Mouse (Mus musculus) hindbrain, postnatal 0 days (tissue): Measurements from ENCODE around the gene Slc9a2. TPM values are rescaled to one million over a fixed set of nuclear protein-coding genes. Genes with fewer than 3 reads are reported as not detected.

Experiments
- ATAC-seq: fragments of 200-750 bp; cut with Nextera tagmentation; 2 replicates; pipeline ENCODE4 v1.8.0; 2017; ENCODE audit warnings: mild to moderate bottlenecking, moderate TSS enrichment, moderate library complexity
- DNase-seq: peaks from one replicate; pipeline ENCODE4 v3.0.0-alpha.2; 2015; ENCODE audit warnings: low spot score
- H3K27ac ChIP-seq: fragments of 300-500 bp; sonication (generic); 2 replicates; pipeline ENCODE4 v1.5.1; 2014; ENCODE audit warnings: mild to moderate bottlenecking
- H3K27me3 ChIP-seq: fragments of 300-500 bp; sonication (generic); 2 replicates; pipeline ENCODE4 v1.6.1; 2014; ENCODE audit warnings: low read length, mixed read lengths; ENCODE audit not compliant: insufficient read depth
- H3K36me3 ChIP-seq: fragments of 300-500 bp; sonication (generic); 2 replicates; pipeline ENCODE4 v1.6.1; 2014; ENCODE audit warnings: low read length, mixed read lengths; ENCODE audit not compliant: insufficient read depth
- H3K4me1 ChIP-seq: fragments of 300-500 bp; sonication (generic); 2 replicates; pipeline ENCODE4 v1.6.1; 2014; ENCODE audit warnings: antibody characterized with exemption, low read length, mixed read lengths; ENCODE audit not compliant: insufficient read depth
- H3K4me2 ChIP-seq: fragments of 300-500 bp; sonication (generic); 2 replicates; pipeline ENCODE4 v1.6.1; 2014; ENCODE audit warnings: low read depth, mild to moderate bottlenecking, low read length, moderate library complexity, mixed read lengths
- H3K4me3 ChIP-seq: fragments of 300-500 bp; sonication (generic); 2 replicates; pipeline ENCODE4 v1.5.1; 2014; ENCODE audit warnings: low read length
- H3K9ac ChIP-seq: fragments of 300-500 bp; sonication (generic); replicated peaks from 2 replicates; pipeline ENCODE4 v1.6.1; 2014; ENCODE audit warnings: mild to moderate bottlenecking, low read length, moderate library complexity, mixed read lengths
- H3K9me3 ChIP-seq: fragments of 300-500 bp; sonication (generic); 2 replicates; pipeline ENCODE4 v1.6.1; 2016; ENCODE audit warnings: low read length, mixed read lengths
- CTCF ChIP-seq: IDR thresholded peaks from 2 replicates; pipeline ENCODE4 v1.5.1; 2016; ENCODE audit warnings: antibody characterized with exemption, control low read depth, low read depth
- WGBS: fragments of 180-500 bp; shearing (Covaris S2); extraction: QIAGEN DNeasy Blood & Tissue Kit; methylation state at CpG from one replicate; pipeline ENCODE4 v1.1.7; 2014; 5-methylcytosine and 5-hydroxymethylcytosine counted together
- polyA plus RNA-seq: library from polyadenylated mRNA; unstranded; fragments of >200 nt; fragmentation: Nextera tagmentation; extraction: Ambion mirVana; gene quantifications from 2 replicates; pipeline ENCODE4 v1.2.1, GENCODE M21; 2015
- total RNA-seq: library from RNA; depleted of rRNA; stranded (reverse); fragments of >200 nt; gene quantifications from 2 replicates; pipeline ENCODE4 v1.2.3, GENCODE M21; 2014; rRNA removed

The Slc9a2 gene
- total and polyA plus RNA-seq, 2 experiments from 2014 or later: 0.78 to 3.5 TPM

GRCm38 (mm10) chr1:40805891-40806290 lies 125.5 kb downstream of the Slc9a2 start:
- Histone ChIP-seq H3K27me3 (no peaks in the 10 kb centered on the region), H3K27ac (no peak overlapping the region), H3K9ac (no peak overlapping the region), H3K4me3 (no peak overlapping the region), H3K4me1 (no peaks in the 10 kb centered on the region), H3K4me2 (no peak overlapping the region), H3K9me3 (no peaks in the 10 kb centered on the region), H3K36me3 (no peaks in the 10 kb centered on the region)
- TF ChIP-seq CTCF: no peak
- no peak for ATAC-seq
- 88% methylated on average over 11 of the region's 11 CpGs for WGBS
- no peak for DNase-seq

GRCm38 (mm10) chr1:40808643-40809042 lies 128.3 kb downstream of the Slc9a2 start:
- no peak overlapping the region for H3K27ac ChIP-seq
- no peak overlapping the region for H3K9ac ChIP-seq
- 90% methylated on average over 3 of the region's 3 CpGs for WGBS
- no peaks in the 10 kb centered on the region for H3K4me1 ChIP-seq
- H3K4me3 ChIP-seq: no peak overlapping the region
- H3K27me3 ChIP-seq: no peaks in the 10 kb centered on the region
- H3K9me3 ChIP-seq: no peaks in the 10 kb centered on the region
- ATAC-seq (no peak), DNase-seq (no peak)
- no peak overlapping the region for H3K4me2 ChIP-seq
- no peak for TF ChIP-seq CTCF
- no peaks in the 10 kb centered on the region for H3K36me3 ChIP-seq

DNA sequence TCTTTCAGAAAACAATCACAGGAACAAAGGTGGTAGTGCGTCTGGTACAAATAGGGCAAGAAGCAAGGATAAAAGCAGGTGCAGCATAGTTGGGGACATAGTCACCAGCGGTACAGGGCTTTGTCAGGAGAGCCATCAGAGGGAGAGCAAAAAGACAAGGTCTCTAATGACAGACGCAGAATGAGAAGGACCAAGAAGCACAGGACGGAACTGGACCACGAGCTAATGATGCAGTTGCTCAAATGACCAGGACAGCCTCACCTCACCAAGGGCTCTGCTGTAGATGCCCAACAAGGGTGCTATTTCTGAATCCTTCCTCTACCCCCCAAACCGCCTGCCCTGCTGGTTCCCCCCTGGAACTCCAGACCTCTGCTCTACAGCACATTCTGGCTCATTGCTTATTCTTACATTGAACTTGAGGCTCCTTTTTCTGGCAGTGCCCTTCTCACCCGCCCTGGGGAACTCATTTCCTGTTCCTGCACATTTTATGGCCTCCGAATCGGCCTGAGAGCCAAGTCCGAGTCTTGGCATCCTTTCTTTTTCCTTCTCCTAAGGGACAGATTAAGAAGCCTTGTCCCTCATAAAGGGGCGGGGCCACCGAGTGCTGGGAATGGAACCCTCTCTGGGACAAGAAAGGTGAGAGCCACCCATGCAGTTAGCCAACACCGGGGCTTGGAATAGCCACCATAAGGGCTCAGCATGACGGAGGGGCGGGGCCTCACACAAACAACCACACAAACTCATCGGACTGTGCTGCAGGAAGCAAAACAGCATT lies 134.9 kb downstream of the Slc9a2 start:
- Histone ChIP-seq H3K4me3 (no peak overlapping the region), H3K4me1 (no peaks in the 10 kb centered on the region), H3K27ac (no peak overlapping the region), H3K36me3 (no peaks in the 10 kb centered on the region), H3K4me2 (no peak overlapping the region), H3K9me3 (no peaks in the 10 kb centered on the region), H3K27me3 (no peaks in the 10 kb centered on the region), H3K9ac (no peak overlapping the region)
- 68% methylated on average over 16 of the region's 16 CpGs for WGBS
- ATAC-seq (no peak), DNase-seq (no peak)
- TF ChIP-seq CTCF: no peak

Other genes starting within 250 kb of the Slc9a2 start
- not detected in 2 replicates for gene Il18r1, start 215.0 kb upstream of the Slc9a2 start, total RNA-seq
- gene Il18r1, start 215.0 kb upstream of the Slc9a2 start, polyA plus RNA-seq: not detected in 2 replicates
- gene Il18rap, start 165.2 kb upstream of the Slc9a2 start, total RNA-seq: 0.68 TPM in 1 of 2 replicates, not detected in the other
- 0.10 TPM in 1 of 2 replicates, not detected in the other for gene Il18rap, start 165.2 kb upstream of the Slc9a2 start, polyA plus RNA-seq
- gene Slc9a4, start 100.5 kb upstream of the Slc9a2 start, total RNA-seq: 0.58 and 0.65 TPM in 2 replicates
- gene Slc9a4, start 100.5 kb upstream of the Slc9a2 start, polyA plus RNA-seq: 0.10 TPM in 1 of 2 replicates, not detected in the other
- 10.7 and 12.9 TPM in 2 replicates for gene Mfsd9, start 110.1 kb downstream of the Slc9a2 start, total RNA-seq
- 4.9 and 5.5 TPM in 2 replicates for gene Mfsd9, start 110.1 kb downstream of the Slc9a2 start, polyA plus RNA-seq
- gene Tmem182, start 125.0 kb downstream of the Slc9a2 start, total RNA-seq: 0.05 and 1.2 TPM in 2 replicates
- 0.29 and 0.31 TPM in 2 replicates for gene Tmem182, start 125.0 kb downstream of the Slc9a2 start, polyA plus RNA-seq